Mouse (Mus musculus) stomach, embryonic 14.5 days (tissue): ENCODE results near the gene Srpk1. TPM values are rescaled to one million over a fixed set of nuclear protein-coding genes. Genes with fewer than 3 reads are reported as not detected.

Source experiments
- ATAC-seq: fragments of 200-750 bp; cut with Nextera tagmentation; 2 replicates; pipeline ENCODE4 v1.8.0; 2017; ENCODE audit warnings: low read depth, moderate TSS enrichment; ENCODE audit not compliant: insufficient number of reproducible peaks, insufficient read depth, low FRiP score
- H3K27ac ChIP-seq: fragments of 300-500 bp; sonication (generic); 2 replicates; pipeline ENCODE4 v1.5.1; 2014; ENCODE audit warnings: mild to moderate bottlenecking, low read length, moderate library complexity, mixed read lengths
- H3K27me3 ChIP-seq: fragments of 300-500 bp; sonication (generic); 2 replicates; pipeline ENCODE4 v1.6.1; 2014; ENCODE audit warnings: low read length, control low read depth, mixed read lengths; ENCODE audit not compliant: control insufficient read depth, insufficient read depth
- H3K36me3 ChIP-seq: fragments of 300-500 bp; sonication (generic); 2 replicates; pipeline ENCODE4 v1.6.1; 2014; ENCODE audit warnings: mild to moderate bottlenecking, control low read depth, low read length, moderate library complexity, mixed read lengths; ENCODE audit not compliant: control insufficient read depth, insufficient read depth
- H3K4me1 ChIP-seq: fragments of 300-500 bp; sonication (generic); 2 replicates; pipeline ENCODE4 v1.6.1; 2014; ENCODE audit warnings: low read length, control low read depth, mixed read lengths; ENCODE audit not compliant: control insufficient read depth, insufficient read depth
- H3K4me2 ChIP-seq: fragments of 300-500 bp; sonication (generic); replicated peaks from 2 replicates; pipeline ENCODE4 v1.6.1; 2014; ENCODE audit warnings: low read depth, low read length, control low read depth
- H3K4me3 ChIP-seq: fragments of 300-500 bp; sonication (generic); 2 replicates; pipeline ENCODE4 v1.5.1; 2014; ENCODE audit warnings: low read depth, low read length, control low read depth
- H3K9ac ChIP-seq: fragments of 300-500 bp; sonication (generic); replicated peaks from 2 replicates; pipeline ENCODE4 v1.6.1; 2014; ENCODE audit warnings: low read depth, mild to moderate bottlenecking, control low read depth, low read length, moderate library complexity, mixed read lengths
- H3K9me3 ChIP-seq: fragments of 300-500 bp; sonication (generic); 2 replicates; pipeline ENCODE4 v1.6.1; 2016; ENCODE audit warnings: low read depth, low read length, control low read depth; ENCODE audit not compliant: control insufficient read depth
- WGBS: fragments of 180-500 bp; shearing (Covaris S2); extraction: QIAGEN DNeasy Blood & Tissue Kit; methylation state at CpG from one replicate; pipeline ENCODE4 v1.1.7; 2014; 5-methylcytosine and 5-hydroxymethylcytosine counted together
- microRNA-seq: library from miRNA; unstranded; fragments of <30 nt; microRNA quantifications from one replicate; pipeline ENCODE4, GENCODE M21; 2016
- polyA plus RNA-seq: library from polyadenylated mRNA; unstranded; fragments of >200 nt; fragmentation: Nextera tagmentation; extraction: Ambion mirVana; gene quantifications from 2 replicates; pipeline ENCODE4 v1.2.1, GENCODE M21; 2014

The Srpk1 gene
- polyA plus RNA-seq, 1 experiment from 2014 or later: 134 TPM

DNA sequence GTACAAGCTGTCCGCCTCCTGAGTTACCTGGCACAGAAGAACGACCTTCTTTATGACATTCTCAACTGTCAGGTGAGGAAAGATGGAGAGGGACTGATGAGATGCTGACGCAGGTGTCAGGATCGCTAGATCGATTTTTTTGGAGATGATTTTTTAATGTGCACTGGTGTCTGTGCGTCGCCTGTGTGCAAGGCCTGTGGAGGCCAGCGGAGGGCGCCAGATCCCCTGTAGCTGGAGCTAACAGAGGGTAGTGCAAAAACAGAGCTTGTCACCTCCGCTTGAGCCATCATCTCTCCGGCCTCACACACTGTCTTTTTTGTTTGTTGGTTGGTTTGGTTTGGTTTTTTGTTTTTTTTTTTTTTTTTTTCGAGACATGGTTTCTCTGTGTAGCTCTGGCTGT lies 84.6 kb downstream of the Srpk1 start:
- Histone ChIP-seq H3K27ac (no peak overlapping the region), H3K4me2 (no peak overlapping the region), H3K4me1 (no peaks in the 10 kb centered on the region), H3K9ac (no peak overlapping the region), H3K9me3 (peaks cover 4% of the 10 kb centered on the region; the same call in 1 of the 2 replicates), H3K4me3 (no peak overlapping the region), H3K27me3 (no peaks in the 10 kb centered on the region), H3K36me3 (no peaks in the 10 kb centered on the region)
- 51% methylated on average over 12 of the region's 12 CpGs for WGBS
- no peak for ATAC-seq

Small RNAs within 50 kb of the gene (microRNA-seq; reads per million reads assigned to microRNA genes)
- gene Mir6969: not detected

Other genes starting within 250 kb of the Srpk1 start
- 7.1 TPM in 2 replicates for gene Fkbp5, start 105.2 kb downstream of the Srpk1 start, polyA plus RNA-seq
- gene Armc12, start 91.9 kb downstream of the Srpk1 start, polyA plus RNA-seq: not detected in 2 replicates
- not detected in 2 replicates for gene Clpsl2, start 73.3 kb downstream of the Srpk1 start, polyA plus RNA-seq
- 47.2 and 236 TPM in 2 replicates for gene Clps, start 61.9 kb downstream of the Srpk1 start, polyA plus RNA-seq
- 1.5 TPM in 2 replicates for gene Lhfpl5, start 47.1 kb downstream of the Srpk1 start, polyA plus RNA-seq
- gene Slc26a8, start 67.5 kb upstream of the Srpk1 start, polyA plus RNA-seq: 0.94 and 1.9 TPM in 2 replicates
- gene Mapk14, start 68.6 kb upstream of the Srpk1 start, polyA plus RNA-seq: 51.9 and 53.4 TPM in 2 replicates
- gene AC170998.1, start 103.4 kb upstream of the Srpk1 start, polyA plus RNA-seq: 4.2 and 5.4 TPM in 2 replicates
- gene Mapk13, start 146.6 kb upstream of the Srpk1 start, polyA plus RNA-seq: 77.5 and 78.3 TPM in 2 replicates
- 12.6 and 13.8 TPM in 2 replicates for gene Brpf3, start 178.4 kb upstream of the Srpk1 start, polyA plus RNA-seq
- gene Pnpla1, start 235.7 kb upstream of the Srpk1 start, polyA plus RNA-seq: 0.07 TPM in 1 of 2 replicates, not detected in the other